Mouse (Mus musculus): ENCODE data around the gene Ruvbl2.

GRCm38 (mm10) chr7:45457204-45458060, 19.5 kb upstream of the Ruvbl2 start:
- 0 out of 2 replicates have a peak, but pooled peaks have one; percentile 45 for TF ChIP-seq HCFC1 (IDR thresholded peaks at IDR 0.05; ENCODE audit: borderline replicate concordance, insufficient read depth, low read length)
- TF ChIP-seq CHD2 (IDR thresholded peaks at IDR 0.05; ENCODE audit: low read depth, low read length): peak; percentile 56; the same call in 1 of the 2 replicates
- TF ChIP-seq ZNF384 (IDR thresholded peaks at IDR 0.05; ENCODE audit: low read depth, low read length): no peak
